Mouse (Mus musculus) small intestine, adult 2 months (tissue): Measurements from ENCODE around the gene Med12.

Source experiments
- CTCF ChIP-seq: fragments of 200-500 bp; IDR thresholded peaks from 2 replicates; pipeline ENCODE4 v1.5.1; 2012; ENCODE audit warnings: low read depth, mild to moderate bottlenecking, control low read depth, inconsistent platforms, low read length, moderate library complexity, mixed read lengths; ENCODE audit not compliant: insufficient replicate concordance, insufficient read length; ENCODE audit errors: extremely low read depth
- POLR2A ChIP-seq: fragments of 200-500 bp; IDR thresholded peaks from 2 replicates; pipeline ENCODE4 v1.6.1; 2012; ENCODE audit warnings: low read depth, mild to moderate bottlenecking, control low read depth, inconsistent platforms, low read length, moderate library complexity

DNA sequence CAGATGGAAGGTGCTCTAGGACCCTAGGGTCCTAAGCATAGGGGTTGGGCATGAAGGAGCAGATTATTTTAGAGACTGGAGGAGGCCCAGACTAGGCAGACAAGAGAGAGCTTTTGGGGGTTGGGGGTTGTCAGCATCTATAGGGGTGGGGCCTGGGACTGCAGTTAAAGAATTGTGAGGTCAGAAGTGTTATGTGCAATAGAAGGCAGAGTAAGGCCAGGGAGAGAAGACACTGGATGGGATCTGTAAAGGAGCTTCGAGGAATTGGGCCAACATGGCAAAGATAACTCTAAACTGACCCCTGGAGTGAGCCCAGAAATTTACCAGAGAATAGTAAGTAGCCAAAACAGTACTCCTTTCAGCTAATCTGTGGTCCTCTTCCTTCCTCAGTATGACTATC, 9.9 kb upstream of the Med12 start, which contains the start of gene Gm614:
- no peak for TF ChIP-seq CTCF
- no peak for TF ChIP-seq POLR2A
